Mouse (Mus musculus) gastrocnemius, adult 18-20 months (tissue): ENCODE results near the gene Uba2. TPM values are rescaled to one million over a fixed set of nuclear protein-coding genes. Genes with fewer than 3 reads are reported as not detected.
"Not testable (repeated sequence)": the region's sequence is repeated elsewhere in the genome, so short reads cannot be mapped to it uniquely, and the experiment has no call there.

Experiments
- DNase-seq: peaks from one replicate; pipeline ENCODE4 v3.0.0; 2021; ENCODE audit warnings: low spot score
- total RNA-seq, 2 experiments: library from RNA; stranded (reverse); gene quantifications; 2 replicates each; pipeline ENCODE4 v1.2.3; 2021

Gene Uba2
- total RNA-seq, 2 experiments from 2014 or later = 32.8 to 37.1 TPM

- peak; percentile 69 for DNase-seq
Observed at GRCm38 (mm10) chr7:34167766-34168469, 1.5 kb downstream of the Uba2 start.

GRCm38 (mm10) chr7:34166850-34167249 lies 2.5 kb downstream of the Uba2 start:
- DNase-seq = no peak

GRCm38 (mm10) chr7:34165999-34166398 lies 3.4 kb downstream of the Uba2 start:
- no peak for DNase-seq

GRCm38 (mm10) chr7:34164671-34165070 lies 4.7 kb downstream of the Uba2 start:
- no peak for DNase-seq

- no peak for DNase-seq
Observed at GRCm38 (mm10) chr7:34159167-34159566, 10.2 kb downstream of the Uba2 start.

GRCm38 (mm10) chr7:34157994-34158393 lies 11.4 kb downstream of the Uba2 start:
- DNase-seq = no peak

- no peak for DNase-seq
Observed at GRCm38 (mm10) chr7:34147193-34147592, 22.2 kb downstream of the Uba2 start.

- no peak for DNase-seq
Observed at GRCm38 (mm10) chr7:34141123-34141522, 28.3 kb downstream of the Uba2 start.

- DNase-seq = no peak
Observed at GRCm38 (mm10) chr7:34139493-34139892, 29.9 kb downstream of the Uba2 start.

GRCm38 (mm10) chr7:34134336-34134735 lies 35.1 kb downstream of the Uba2 start:
- no peak for DNase-seq

- DNase-seq = peak; percentile 64
Observed at GRCm38 (mm10) chr7:34133117-34133762, 36.2 kb downstream of the Uba2 start, which contains the start of gene Wtip. TSS of gene Wtip (minus strand) at chr7:34133268.

GRCm38 (mm10) chr7:34132355-34133079 lies 36.9 kb downstream of the Uba2 start:
- DNase-seq = no peak

- DNase-seq = no peak
Observed at GRCm38 (mm10) chr7:34131959-34132354, 37.4 kb downstream of the Uba2 start.

GRCm38 (mm10) chr7:34131118-34131517 lies 38.3 kb downstream of the Uba2 start:
- DNase-seq = no peak

GRCm38 (mm10) chr7:34126291-34126690 lies 43.1 kb downstream of the Uba2 start:
- no peak for DNase-seq

GRCm38 (mm10) chr7:34125346-34125745 lies 44.1 kb downstream of the Uba2 start:
- DNase-seq = no peak

GRCm38 (mm10) chr7:34122987-34123720 lies 46.2 kb downstream of the Uba2 start:
- no peak for DNase-seq

GRCm38 (mm10) chr7:34120636-34121035 lies 48.8 kb downstream of the Uba2 start:
- DNase-seq = not testable (repeated sequence)

GRCm38 (mm10) chr7:34116601-34117000 lies 52.8 kb downstream of the Uba2 start:
- no peak for DNase-seq

- no peak for DNase-seq
Observed at GRCm38 (mm10) chr7:34109190-34109589, 60.2 kb downstream of the Uba2 start.

GRCm38 (mm10) chr7:34101276-34101675 lies 68.1 kb downstream of the Uba2 start:
- DNase-seq = no peak

- no peak for DNase-seq
Observed at GRCm38 (mm10) chr7:34100002-34100401, 69.4 kb downstream of the Uba2 start.
